Mouse (Mus musculus) neural tube, embryonic 12.5 days (tissue): Measurements from ENCODE around the gene Grb7. TPM values are rescaled to one million over a fixed set of nuclear protein-coding genes. Genes with fewer than 3 reads are reported as not detected.

ENCODE experiments used
- ATAC-seq: fragments of 200-750 bp; cut with Nextera tagmentation; 2 replicates; pipeline ENCODE4 v1.8.0; 2017; ENCODE audit warnings: low read depth, mild to moderate bottlenecking, moderate TSS enrichment, moderate library complexity; ENCODE audit not compliant: low FRiP score
- H3K27ac ChIP-seq: fragments of 300-500 bp; sonication (generic); 2 replicates; pipeline ENCODE4 v1.5.1; 2016
- H3K27me3 ChIP-seq: fragments of 300-500 bp; sonication (generic); replicated peaks from 2 replicates; pipeline ENCODE4 v1.6.1; 2016; ENCODE audit warnings: mild to moderate bottlenecking
- H3K36me3 ChIP-seq: fragments of 300-500 bp; sonication (generic); 2 replicates; pipeline ENCODE4 v1.6.1; 2016; ENCODE audit warnings: mild to moderate bottlenecking
- H3K4me1 ChIP-seq: fragments of 300-500 bp; sonication (generic); 2 replicates; pipeline ENCODE4 v1.6.1; 2016
- H3K4me2 ChIP-seq: fragments of 300-500 bp; sonication (generic); replicated peaks from 2 replicates; pipeline ENCODE4 v1.6.1; 2016; ENCODE audit warnings: mild to moderate bottlenecking
- H3K4me3 ChIP-seq: fragments of 300-500 bp; sonication (generic); 2 replicates; pipeline ENCODE4 v1.5.1; 2016
- H3K9ac ChIP-seq: fragments of 300-500 bp; sonication (generic); 2 replicates; pipeline ENCODE4 v1.6.1; 2016; ENCODE audit warnings: mild to moderate bottlenecking
- H3K9me3 ChIP-seq: fragments of 300-500 bp; sonication (generic); 2 replicates; pipeline ENCODE4 v1.6.1; 2016; ENCODE audit warnings: mild to moderate bottlenecking
- WGBS: fragments of 180-500 bp; shearing (Covaris S2); methylation state at CpG from one replicate; pipeline ENCODE4 v1.1.7; 2016; 5-methylcytosine and 5-hydroxymethylcytosine counted together
- polyA plus RNA-seq: library from polyadenylated mRNA; unstranded; fragments of >200 nt; fragmentation: Nextera tagmentation; extraction: Ambion mirVana; gene quantifications from 2 replicates; pipeline ENCODE4 v1.2.1, GENCODE M21; 2016

Grb7 gene
- polyA plus RNA-seq, 1 experiment from 2014 or later: 0.99 TPM

DNA sequence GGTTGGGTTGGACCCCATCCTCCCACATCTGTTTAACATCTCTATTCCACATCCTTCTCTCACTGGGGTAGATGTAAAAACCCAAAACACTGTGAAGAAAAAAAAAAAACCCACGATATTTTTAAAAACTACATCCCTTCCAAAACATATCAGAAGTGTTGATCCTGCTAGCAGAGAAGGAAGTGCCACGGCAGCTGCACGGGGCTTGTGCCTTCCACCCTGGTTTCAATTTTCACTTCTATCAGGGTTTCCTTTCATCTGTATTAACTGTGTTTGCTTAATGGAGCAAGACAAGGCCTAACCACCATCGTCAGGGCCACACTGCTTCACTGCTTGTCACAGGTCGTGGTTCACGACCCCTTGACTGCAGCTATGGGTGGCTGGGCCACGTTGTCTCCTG is 46.8 kb downstream of the Grb7 start:
- no peaks in the 10 kb centered on the region for H3K36me3 ChIP-seq
- 19% methylated on average over 7 of the region's 7 CpGs for WGBS

DNA sequence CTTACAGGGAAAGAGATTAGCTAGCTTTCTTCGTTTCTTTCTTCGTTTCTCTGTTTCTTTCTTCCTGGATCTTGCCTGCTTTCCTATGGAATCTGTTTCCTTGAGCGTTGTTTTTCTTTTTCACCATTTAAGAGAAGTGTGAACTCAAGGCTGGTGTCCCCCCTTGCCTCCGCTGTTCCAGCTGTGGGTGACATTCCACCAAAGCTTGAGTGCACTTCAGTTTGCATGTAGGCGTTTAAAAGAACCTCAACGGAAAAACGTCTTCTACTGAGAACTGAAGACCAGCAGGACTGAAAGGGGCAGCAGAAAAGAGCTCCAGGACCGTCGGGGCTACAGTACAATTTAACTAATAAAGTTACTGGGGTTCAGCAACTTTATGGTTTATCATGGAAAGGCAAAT is 47.2 kb downstream of the Grb7 start:
- Histone ChIP-seq H3K4me1 (peaks cover 13% of the 10 kb centered on the region), H3K4me2 (no peak overlapping the region), H3K9me3 (no peaks in the 10 kb centered on the region), H3K4me3 (no peak overlapping the region), H3K27me3 (no peaks in the 10 kb centered on the region), H3K36me3 (no peaks in the 10 kb centered on the region), H3K9ac (no peak overlapping the region), H3K27ac (no peak overlapping the region)
- ATAC-seq: no peak
- WGBS: 71% methylated on average over 9 of the region's 9 CpGs

More for the DNA sequence above, 46.8 kb downstream of the Grb7 start:
- H3K27ac ChIP-seq: no peak overlapping the region
- H3K4me2 ChIP-seq: no peak overlapping the region
- H3K4me3 ChIP-seq: no peak overlapping the region
- peaks cover 9% of the 10 kb centered on the region for H3K4me1 ChIP-seq
- no peaks in the 10 kb centered on the region for H3K9me3 ChIP-seq
- no peaks in the 10 kb centered on the region for H3K27me3 ChIP-seq
- no peak overlapping the region for H3K9ac ChIP-seq
- no peak for ATAC-seq

DNA sequence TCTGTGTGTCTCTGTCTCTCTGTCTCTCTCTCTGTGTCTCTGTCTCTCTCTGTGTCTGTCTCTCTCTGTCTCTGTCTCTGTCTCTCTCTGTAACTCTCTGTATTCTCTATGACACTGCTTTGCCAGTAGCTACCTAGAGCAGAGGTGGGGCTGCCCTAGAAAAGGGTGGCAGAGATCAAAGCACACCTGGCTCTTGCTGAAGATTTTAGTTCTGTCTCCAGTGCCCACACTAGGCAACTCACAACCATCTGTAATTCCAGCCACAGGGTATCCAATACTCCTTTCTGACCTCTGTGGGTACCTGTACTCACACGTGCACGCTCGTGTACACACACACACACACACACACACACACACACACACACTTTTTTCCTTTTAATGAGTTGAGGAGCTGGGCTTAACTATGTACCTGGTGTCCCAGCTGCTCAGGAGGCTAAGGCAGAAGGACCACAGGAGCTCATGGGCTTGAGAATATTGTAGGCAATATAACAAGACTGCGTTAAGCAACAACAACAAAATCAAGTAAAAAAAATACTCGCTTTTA is 49.1 kb downstream of the Grb7 start:
- H3K27ac ChIP-seq: no peak overlapping the region
- H3K9ac ChIP-seq: no peak overlapping the region
- 93% methylated on average over 5 of the region's 5 CpGs for WGBS
- no peaks in the 10 kb centered on the region for H3K9me3 ChIP-seq
- H3K36me3 ChIP-seq: no peaks in the 10 kb centered on the region
- H3K4me3 ChIP-seq: no peak overlapping the region
- no peak for ATAC-seq
- no peaks in the 10 kb centered on the region for H3K27me3 ChIP-seq
- H3K4me1 ChIP-seq: peaks cover 13% of the 10 kb centered on the region
- H3K4me2 ChIP-seq: no peak overlapping the region

DNA sequence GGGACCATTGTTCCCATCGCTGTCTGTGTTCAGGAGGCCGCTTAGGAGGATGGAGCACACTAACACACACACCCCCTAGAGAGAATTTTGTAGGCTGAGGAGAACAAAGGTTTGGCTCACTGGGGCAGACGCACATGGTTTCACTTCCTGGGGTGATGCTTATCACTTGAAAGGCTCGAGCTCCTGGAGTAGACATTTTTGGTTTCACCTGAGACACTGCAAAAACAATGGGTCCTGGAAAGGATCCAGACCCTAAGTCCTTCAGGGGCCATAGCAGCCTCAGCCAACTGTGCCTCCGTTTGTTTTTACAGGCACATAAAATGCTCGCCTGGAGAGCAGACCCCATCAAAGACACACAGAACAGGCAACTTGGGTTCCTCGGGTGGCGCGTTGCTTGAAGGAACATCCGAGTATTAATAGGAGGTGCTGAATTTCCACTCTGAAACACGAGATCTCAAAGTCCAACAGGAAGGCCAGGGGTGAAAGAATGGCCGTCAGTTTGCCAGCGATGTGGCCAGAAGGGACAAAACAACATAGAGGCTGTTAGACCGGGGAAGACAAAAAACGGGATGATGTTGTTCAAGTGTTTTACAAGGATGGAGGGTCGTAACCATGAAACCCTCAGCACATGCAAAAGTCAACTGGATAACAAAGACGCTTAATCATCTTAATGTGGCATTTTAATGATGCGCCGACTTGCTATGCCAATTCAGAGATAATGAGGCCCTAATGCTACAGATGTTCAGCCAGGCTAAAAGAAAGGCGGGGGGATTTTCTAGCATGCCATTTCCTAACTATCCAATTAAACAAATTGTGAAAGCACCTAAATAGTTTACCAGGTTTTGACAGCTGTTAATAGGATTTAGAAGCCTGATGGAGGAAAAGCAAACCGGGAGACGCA is 51.4 kb downstream of the Grb7 start:
- Histone ChIP-seq H3K36me3 (no peaks in the 10 kb centered on the region), H3K9ac (no peak overlapping the region), H3K4me3 (no peak overlapping the region), H3K27ac (peak overlapping the region; percentile 37; the same call in 1 of the 2 replicates), H3K4me1 (peaks cover 13% of the 10 kb centered on the region), H3K9me3 (no peaks in the 10 kb centered on the region), H3K27me3 (no peaks in the 10 kb centered on the region), H3K4me2 (peak overlapping the region; percentile 43)
- WGBS: 11% methylated on average over 22 of the region's 22 CpGs
- ATAC-seq: no peak

DNA sequence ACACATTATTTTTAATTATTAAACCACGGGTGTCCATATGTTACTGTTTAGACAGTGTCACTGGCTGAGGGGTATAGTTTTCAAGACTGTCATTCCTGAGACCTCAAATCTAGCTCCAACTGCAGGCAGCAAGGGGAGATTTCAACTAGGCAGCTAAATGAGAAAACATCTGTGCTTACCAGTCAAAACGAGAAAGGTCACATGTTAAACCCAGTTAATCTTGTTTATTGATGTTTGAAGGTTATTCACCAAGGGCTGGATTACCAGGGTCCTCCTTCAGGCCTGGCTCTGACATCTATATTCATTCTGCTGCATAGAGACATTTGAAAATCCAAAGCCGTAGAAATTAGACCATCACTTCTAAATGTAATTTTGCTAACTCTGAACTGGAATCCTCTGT is 58.7 kb downstream of the Grb7 start:
- H3K27me3 ChIP-seq: no peaks in the 10 kb centered on the region
- no peaks in the 10 kb centered on the region for H3K9me3 ChIP-seq
- 66% methylated on average over 3 of the region's 3 CpGs for WGBS
- no peak overlapping the region for H3K4me3 ChIP-seq
- no peak for ATAC-seq
- no peak overlapping the region for H3K4me2 ChIP-seq
- H3K36me3 ChIP-seq: no peaks in the 10 kb centered on the region
- H3K27ac ChIP-seq: no peak overlapping the region
- no peaks in the 10 kb centered on the region for H3K4me1 ChIP-seq
- H3K9ac ChIP-seq: no peak overlapping the region

Other genes starting within 250 kb of the Grb7 start
- 13.5 and 13.6 TPM in 2 replicates for gene Cdk12, start 243.3 kb upstream of the Grb7 start, polyA plus RNA-seq
- 10.0 and 11.2 TPM in 2 replicates for gene Neurod2, start 116.7 kb upstream of the Grb7 start, polyA plus RNA-seq
- 0.13 and 0.40 TPM in 2 replicates for gene Ppp1r1b, start 98.0 kb upstream of the Grb7 start, polyA plus RNA-seq
- gene Stard3, start 88.0 kb upstream of the Grb7 start, polyA plus RNA-seq: 45.7 and 47.4 TPM in 2 replicates
- gene Tcap, start 62.6 kb upstream of the Grb7 start, polyA plus RNA-seq: 2.7 and 2.9 TPM in 2 replicates
- gene Pnmt, start 59.9 kb upstream of the Grb7 start, polyA plus RNA-seq: 0.49 and 1.2 TPM in 2 replicates
- 9.0 and 9.5 TPM in 2 replicates for gene Pgap3, start 45.9 kb upstream of the Grb7 start, polyA plus RNA-seq
- gene Erbb2, start 33.9 kb upstream of the Grb7 start, polyA plus RNA-seq: 16.4 and 17.5 TPM in 2 replicates
- gene Mien1, start 7.4 kb upstream of the Grb7 start, polyA plus RNA-seq: 192 and 196 TPM in 2 replicates
- gene Ikzf3, start 99.6 kb downstream of the Grb7 start, polyA plus RNA-seq: 0.25 and 0.34 TPM in 2 replicates
- 0.15 TPM in 1 of 2 replicates, not detected in the other for gene Zpbp2, start 104.7 kb downstream of the Grb7 start, polyA plus RNA-seq
- 70.4 and 72.2 TPM in 2 replicates for gene Ormdl3, start 141.0 kb downstream of the Grb7 start, polyA plus RNA-seq
- not detected in 2 replicates for gene Lrrc3c, start 151.9 kb downstream of the Grb7 start, polyA plus RNA-seq
- gene Gm12355, start 179.3 kb downstream of the Grb7 start, polyA plus RNA-seq: 0.82 and 1.0 TPM in 2 replicates
- not detected in 2 replicates for gene Gsdma3, start 180.0 kb downstream of the Grb7 start, polyA plus RNA-seq
- gene Gsdma2, start 200.4 kb downstream of the Grb7 start, polyA plus RNA-seq: not detected in 2 replicates
- gene Gsdma, start 218.0 kb downstream of the Grb7 start, polyA plus RNA-seq: not detected in 2 replicates
- 231 and 234 TPM in 2 replicates for gene Psmd3, start 236.2 kb downstream of the Grb7 start, polyA plus RNA-seq